Mouse (Mus musculus) embryonic fibroblast, embryonic 13.5 days (primary cell): ENCODE measurements around the gene Adgrg5. TPM values are rescaled to one million over a fixed set of nuclear protein-coding genes. Genes with fewer than 3 reads are reported as not detected.

Experiments used
- H3K27ac ChIP-seq: 2 replicates; pipeline ENCODE4 v1.5.1; 2012; ENCODE audit warnings: low read length, control low read depth, inconsistent platforms; ENCODE audit not compliant: insufficient read depth
- H3K4me1 ChIP-seq: 2 replicates; pipeline ENCODE4 v1.6.1; 2011; ENCODE audit warnings: low read length; ENCODE audit not compliant: control insufficient read depth, insufficient read depth
- H3K4me3 ChIP-seq: 2 replicates; pipeline ENCODE4 v1.5.1; 2011; ENCODE audit warnings: mild to moderate bottlenecking, control low read depth, low read length; ENCODE audit not compliant: insufficient read depth
- CTCF ChIP-seq: IDR thresholded peaks from 2 replicates; pipeline ENCODE4 v1.5.1; 2011; ENCODE audit warnings: mild to moderate bottlenecking, control low read depth, low read length, moderate library complexity, borderline replicate concordance; ENCODE audit not compliant: insufficient read depth
- POLR2A ChIP-seq: IDR thresholded peaks from 2 replicates; pipeline ENCODE4 v1.6.1; 2011; ENCODE audit warnings: low read depth, mild to moderate bottlenecking, control low read depth, low read length, moderate library complexity
- polyA plus RNA-seq: library from polyadenylated mRNA; stranded (reverse); fragments of >200 nt; gene quantifications from 2 replicates; pipeline ENCODE4 v1.2.4, GENCODE M21; 2011; ENCODE audit warnings: low read depth; ENCODE audit not compliant: missing spikeins, insufficient read length

The Adgrg5 gene
- polyA plus RNA-seq, 1 experiment, result 0.49 TPM

DNA sequence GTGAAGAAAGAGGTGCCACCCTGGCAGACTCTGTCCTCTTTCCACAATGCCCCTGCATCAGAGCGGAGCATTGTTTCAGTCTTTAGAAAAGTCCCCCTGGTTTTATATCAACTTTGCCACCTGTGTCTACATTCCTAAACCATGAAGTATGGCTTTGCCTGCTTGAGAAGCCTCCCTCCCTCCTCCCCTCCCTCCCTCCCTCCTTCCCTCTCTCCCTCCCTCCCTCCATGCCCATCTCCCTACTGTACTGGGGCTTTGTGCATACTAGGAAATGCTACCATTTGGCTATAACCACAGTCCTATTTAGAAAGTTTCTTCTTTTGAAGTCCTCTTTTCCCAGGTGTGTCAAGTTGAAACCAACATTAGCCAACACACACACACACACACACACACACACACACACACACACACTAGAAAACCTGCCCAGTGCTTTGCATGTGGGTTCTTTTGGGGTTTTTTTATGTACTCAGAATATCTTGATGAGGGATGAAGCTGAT is 32.6 kb downstream of the Adgrg5 start:
- no peak for TF ChIP-seq POLR2A
- TF ChIP-seq CTCF, result no peak
- H3K4me3 ChIP-seq, result no peak overlapping the region
- no peak overlapping the region for H3K27ac ChIP-seq
- H3K4me1 ChIP-seq, result peaks cover 13% of the 10 kb centered on the region

DNA sequence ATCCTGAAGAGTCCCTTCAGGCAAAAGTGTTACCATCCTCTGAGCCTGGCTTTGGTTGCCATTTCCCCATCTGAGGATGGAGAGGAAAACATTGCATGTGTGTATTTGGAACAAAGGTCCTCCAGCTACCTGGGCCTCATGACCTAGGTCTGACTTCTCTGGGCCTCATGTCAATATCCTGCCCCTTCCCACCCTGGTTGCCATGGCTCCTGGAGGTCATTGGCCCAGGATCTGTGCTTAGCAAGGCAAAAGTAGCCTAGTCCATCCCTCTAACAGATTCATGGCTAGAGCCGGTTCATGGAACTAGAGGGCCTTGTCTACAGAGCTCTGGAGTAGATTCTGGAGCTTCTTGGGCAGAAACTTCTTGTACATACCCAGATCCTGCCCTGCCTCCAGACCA is 38.7 kb downstream of the Adgrg5 start:
- Histone ChIP-seq H3K4me3 (no peak overlapping the region), H3K4me1 (no peaks in the 10 kb centered on the region), H3K27ac (no peak overlapping the region)
- TF ChIP-seq POLR2A, result no peak
- TF ChIP-seq CTCF, result no peak

DNA sequence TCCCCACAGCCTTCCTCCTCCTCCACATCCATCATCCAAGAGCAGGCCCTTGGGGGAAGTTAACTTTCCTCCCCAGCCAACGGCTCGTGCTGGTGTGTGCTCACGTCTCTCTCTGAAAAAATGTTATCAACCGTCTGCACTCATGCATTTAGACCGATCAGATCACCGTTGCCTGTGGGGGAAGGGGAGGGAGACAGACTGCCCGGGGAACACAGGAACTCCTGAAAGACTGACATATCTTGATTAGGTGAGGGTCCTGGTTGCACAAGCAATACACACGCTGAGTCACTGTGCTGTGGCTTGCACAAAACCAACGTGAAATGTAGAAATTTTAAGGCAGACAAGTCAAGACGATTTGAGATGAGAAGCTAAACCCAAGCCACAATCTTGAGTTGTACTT is 41.3 kb downstream of the Adgrg5 start:
- TF ChIP-seq CTCF, result no peak
- TF ChIP-seq POLR2A, result no peak
- Histone ChIP-seq H3K4me3 (no peak overlapping the region), H3K27ac (no peak overlapping the region)

DNA sequence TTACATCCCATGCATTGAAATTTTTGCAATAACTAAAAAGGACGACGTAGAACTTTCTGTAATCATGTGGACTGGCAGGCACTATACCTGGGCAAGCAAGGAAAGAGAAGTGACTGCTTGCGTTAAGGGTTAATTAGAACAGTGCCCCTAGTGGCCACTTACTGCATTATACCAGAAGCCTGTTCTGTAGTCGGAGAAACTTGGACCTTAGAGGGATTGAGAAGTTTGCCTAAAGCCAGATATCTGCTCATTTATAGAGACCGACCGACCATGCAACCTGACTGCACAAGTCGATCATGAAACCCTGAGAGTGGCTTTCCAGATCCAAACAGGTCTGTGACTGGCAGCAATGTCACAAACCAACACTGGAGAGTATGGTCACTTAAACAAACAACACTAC is 43.1 kb downstream of the Adgrg5 start:
- TF ChIP-seq CTCF (no peak), POLR2A (no peak)
- Histone ChIP-seq H3K27ac (no peak overlapping the region), H3K4me3 (no peak overlapping the region), H3K4me1 (no peaks in the 10 kb centered on the region)

More for the DNA sequence above, 41.3 kb downstream of the Adgrg5 start:
- no peaks in the 10 kb centered on the region for H3K4me1 ChIP-seq

DNA sequence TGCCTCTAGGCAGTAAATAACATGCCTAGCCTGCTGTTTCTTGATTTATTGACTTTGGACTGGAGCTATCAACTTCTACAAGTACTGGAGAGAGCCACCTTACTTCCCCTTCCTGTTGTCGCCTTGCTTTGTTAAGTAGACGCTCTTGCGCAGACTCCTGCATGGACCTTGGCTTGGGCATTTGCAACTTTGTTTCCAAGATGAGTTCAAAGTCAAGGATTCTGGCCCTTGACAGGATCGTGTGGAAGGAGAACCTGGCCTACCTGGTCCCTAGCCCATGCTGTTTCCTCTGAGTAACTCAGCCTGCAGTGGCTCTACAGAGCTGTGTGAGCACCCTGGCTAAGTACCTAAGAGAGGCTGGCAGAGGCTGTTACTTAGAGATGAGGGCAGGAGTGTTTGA is 43.6 kb downstream of the Adgrg5 start:
- no peak overlapping the region for H3K27ac ChIP-seq
- H3K4me1 ChIP-seq, result no peaks in the 10 kb centered on the region
- H3K4me3 ChIP-seq, result no peak overlapping the region
- TF ChIP-seq CTCF (no peak), POLR2A (no peak)

DNA sequence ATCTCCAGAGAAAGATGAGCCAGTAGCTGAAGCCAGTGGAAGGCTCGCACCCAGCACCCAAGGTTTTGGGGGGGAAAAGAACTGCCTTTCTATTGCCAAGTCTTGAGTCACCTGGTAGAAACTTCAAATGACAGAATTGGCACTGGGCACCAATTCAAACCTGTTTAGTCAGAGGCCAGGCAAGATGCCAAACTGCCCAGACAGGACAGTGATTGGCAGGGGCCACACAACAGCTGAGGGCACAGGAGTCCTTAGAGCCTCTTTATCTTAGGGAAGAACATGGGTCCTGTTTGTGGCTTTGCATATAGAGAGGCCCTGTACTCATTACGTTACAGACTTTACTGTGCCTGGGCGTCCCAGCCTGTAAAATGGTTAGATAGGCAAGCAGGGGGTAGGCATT is 44.1 kb downstream of the Adgrg5 start:
- Histone ChIP-seq H3K4me1 (no peaks in the 10 kb centered on the region), H3K27ac (no peak overlapping the region), H3K4me3 (no peak overlapping the region)
- TF ChIP-seq POLR2A, result no peak
- TF ChIP-seq CTCF, result no peak

DNA sequence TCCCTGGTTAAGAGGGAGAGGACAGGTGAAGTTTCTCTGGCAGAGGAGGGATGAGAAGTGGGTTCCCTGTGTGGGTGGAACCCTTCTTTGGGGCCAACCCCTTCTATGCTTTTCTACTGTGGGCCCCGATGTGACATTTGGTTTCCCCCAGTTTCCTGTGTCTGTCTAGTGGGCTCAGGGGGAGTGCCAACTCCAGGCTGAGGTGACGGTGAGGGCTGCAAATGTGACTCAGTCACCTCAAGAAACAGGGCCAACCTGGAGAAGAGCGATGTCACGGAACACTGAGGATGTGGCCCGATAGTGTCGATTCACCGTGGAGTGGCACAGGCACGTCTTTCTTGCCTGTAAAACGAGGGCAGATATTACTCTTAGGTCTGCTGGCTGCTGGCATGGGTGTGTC is 49.8 kb downstream of the Adgrg5 start:
- Histone ChIP-seq H3K27ac (no peak overlapping the region), H3K4me1 (no peaks in the 10 kb centered on the region), H3K4me3 (no peak overlapping the region)
- TF ChIP-seq CTCF (no peak), POLR2A (no peak)

DNA sequence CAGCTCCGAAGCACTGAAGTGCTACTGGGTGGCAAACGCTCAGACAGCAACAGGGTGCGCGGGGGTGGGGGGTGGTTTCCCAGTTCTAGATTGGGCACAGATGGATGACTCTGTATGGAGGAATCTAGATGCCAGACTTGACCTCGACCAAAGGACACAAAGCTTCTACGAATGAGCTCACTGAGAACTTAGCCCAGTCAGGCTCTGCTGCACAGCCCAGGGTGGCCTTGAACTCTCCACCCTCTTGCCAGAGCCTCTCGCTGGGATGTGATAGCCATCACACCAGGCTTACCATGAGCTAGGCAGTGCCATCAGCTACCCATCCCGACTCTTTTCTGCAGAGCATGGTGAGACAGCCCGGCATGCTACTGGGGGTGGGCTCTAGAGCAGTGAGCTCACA is 50.3 kb downstream of the Adgrg5 start:
- Histone ChIP-seq H3K4me3 (no peak overlapping the region), H3K4me1 (no peaks in the 10 kb centered on the region), H3K27ac (no peak overlapping the region)
- no peak for TF ChIP-seq CTCF
- TF ChIP-seq POLR2A, result no peak

DNA sequence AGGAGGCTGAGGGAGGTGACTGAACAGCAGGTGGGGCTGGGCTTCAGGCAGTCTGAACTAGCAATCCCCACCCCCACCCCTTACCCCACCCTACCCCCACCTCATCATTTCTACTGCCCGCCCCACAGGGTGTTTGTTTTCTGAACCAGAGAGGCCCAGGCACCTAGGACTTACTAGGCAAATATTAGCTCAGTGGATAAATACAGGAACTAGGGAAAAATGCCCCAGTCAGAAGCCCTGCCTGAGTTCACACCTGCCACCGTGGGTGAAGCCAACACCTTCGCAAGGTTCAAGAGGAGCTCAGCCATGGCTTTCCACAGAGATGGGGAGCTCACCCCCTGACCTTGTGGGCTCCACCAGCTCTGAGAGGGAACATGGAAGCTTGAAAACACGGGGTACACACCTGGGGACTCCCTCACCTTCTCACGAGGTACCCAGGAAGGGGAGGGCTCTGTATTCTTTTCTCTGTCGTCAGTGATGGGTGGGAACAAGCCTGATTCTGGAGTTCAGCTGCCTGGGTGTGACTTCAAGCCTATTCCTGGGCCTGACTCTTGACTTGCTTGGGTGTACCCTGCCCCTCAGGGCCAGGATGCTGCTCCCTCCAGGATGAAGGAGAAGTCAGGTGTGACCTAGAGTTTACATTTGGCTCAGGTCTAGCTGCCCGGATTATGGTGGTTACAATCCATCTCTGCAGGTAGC is 51.1 kb downstream of the Adgrg5 start, which contains the start of gene Adgrg1:
Gene Adgrg1, plus strand, starts transcription at position 285 of the 699 bp plus-strand sequence.
- no peaks in the 10 kb centered on the region for H3K4me1 ChIP-seq
- no peak within 1 kb of the TSS for H3K27ac ChIP-seq
- H3K4me3 ChIP-seq, result no peak within 1 kb of the TSS
- TF ChIP-seq CTCF (no peak), POLR2A (no peak)

DNA sequence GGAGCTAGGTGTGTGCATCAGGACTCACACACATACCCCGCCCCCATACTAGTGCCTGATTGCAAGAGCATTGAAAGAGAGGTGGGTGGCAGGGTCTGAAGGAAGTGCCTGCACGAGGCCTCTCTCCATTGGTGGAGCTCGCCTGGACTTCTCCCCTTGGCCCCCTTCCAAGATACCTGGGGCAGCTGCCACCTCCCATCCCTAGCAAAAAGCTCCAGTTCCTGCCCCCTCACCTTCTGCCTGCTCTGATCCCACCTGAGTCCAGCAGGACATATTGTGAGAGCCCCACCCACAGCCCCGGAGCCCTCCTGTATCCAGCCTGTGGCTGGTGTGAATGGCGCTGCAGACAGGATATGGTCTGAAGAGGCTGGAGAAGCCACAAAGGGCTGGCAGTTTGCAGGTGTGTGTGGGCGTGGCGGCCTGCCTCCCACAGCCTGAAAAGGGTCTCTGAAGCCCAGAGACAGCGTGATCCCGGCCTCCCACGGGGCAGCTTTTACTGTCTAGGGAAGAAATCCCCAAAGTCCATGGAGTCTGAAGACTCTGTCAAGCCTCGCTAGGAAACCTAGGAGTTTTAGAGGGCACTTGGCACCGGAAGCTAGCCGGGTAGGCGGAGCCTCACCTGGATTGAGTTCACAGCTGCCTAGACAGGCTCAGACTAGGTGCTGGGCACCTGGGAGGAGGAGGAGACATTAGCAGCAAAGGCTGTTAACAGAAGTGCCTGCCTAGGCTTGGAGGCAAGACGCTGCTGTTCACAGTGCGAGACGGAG is 53.3 kb downstream of the Adgrg5 start:
- no peak overlapping the region for H3K27ac ChIP-seq
- H3K4me1 ChIP-seq, result no peaks in the 10 kb centered on the region
- TF ChIP-seq CTCF (no peak), POLR2A (no peak)
- no peak overlapping the region for H3K4me3 ChIP-seq
